Mouse (Mus musculus): ENCODE measurements around the gene Gramd1a. TPM values are rescaled to one million over a fixed set of nuclear protein-coding genes. Genes with fewer than 3 reads are reported as not detected.

The Gramd1a gene
- polyA plus RNA-seq, 1 experiment: 64.9 TPM

- Histone ChIP-seq H3K36me3 (ENCODE audit: control insufficient read depth, insufficient read depth, low read length) (no peaks in the 10 kb centered on the region), H3K27me3 (ENCODE audit: control insufficient read depth, insufficient read depth, low read length) (no peaks in the 10 kb centered on the region), H3K27ac (ENCODE audit: insufficient read depth, low read depth, low read length) (no peak overlapping the region), H3K4me3 (ENCODE audit: low read depth, low read length) (no peak overlapping the region; the same call in 1 of the 2 replicates), H3K4me1 (ENCODE audit: control insufficient read depth, insufficient read depth, insufficient read length, low read length) (no peaks in the 10 kb centered on the region; the same call in 1 of the 2 replicates)
- TF ChIP-seq POLR2A (IDR thresholded peaks at IDR 0.05; ENCODE audit: low read depth, low read length): no peak
- TF ChIP-seq CTCF (IDR thresholded peaks at IDR 0.05; ENCODE audit: extremely low read depth, insufficient read length, insufficient replicate concordance, low read depth, low read length): no peak
- WGBS: 30% methylated on average over 10 of the region's 10 CpGs
Measured at GRCm38 (mm10) chr7:31114646-31115045, 41.0 kb downstream of the Gramd1a start.

GRCm38 (mm10) chr7:31113800-31114199 lies 41.9 kb downstream of the Gramd1a start:
- no peak overlapping the region for H3K4me3 ChIP-seq (ENCODE audit: low read depth, low read length)
- no peaks in the 10 kb centered on the region for H3K36me3 ChIP-seq (ENCODE audit: control insufficient read depth, insufficient read depth, low read length)
- TF ChIP-seq POLR2A (IDR thresholded peaks at IDR 0.05; ENCODE audit: low read depth, low read length) (no peak), CTCF (IDR thresholded peaks at IDR 0.05; ENCODE audit: extremely low read depth, insufficient read length, insufficient replicate concordance, low read depth, low read length) (no peak)
- H3K4me1 ChIP-seq (ENCODE audit: control insufficient read depth, insufficient read depth, insufficient read length, low read length): no peaks in the 10 kb centered on the region; the same call in 1 of the 2 replicates
- H3K27me3 ChIP-seq (ENCODE audit: control insufficient read depth, insufficient read depth, low read length): no peaks in the 10 kb centered on the region
- 76% methylated on average over 6 of the region's 6 CpGs for WGBS
- H3K27ac ChIP-seq (ENCODE audit: insufficient read depth, low read depth, low read length): no peak overlapping the region

GRCm38 (mm10) chr7:31112036-31112435 lies 43.7 kb downstream of the Gramd1a start:
- no peaks in the 10 kb centered on the region for H3K36me3 ChIP-seq (ENCODE audit: control insufficient read depth, insufficient read depth, low read length)
- no peaks in the 10 kb centered on the region for H3K27me3 ChIP-seq (ENCODE audit: control insufficient read depth, insufficient read depth, low read length)
- WGBS: 41% methylated on average over 4 of the region's 4 CpGs
- H3K4me3 ChIP-seq (ENCODE audit: low read depth, low read length): no peak overlapping the region
- TF ChIP-seq POLR2A (IDR thresholded peaks at IDR 0.05; ENCODE audit: low read depth, low read length) (no peak), CTCF (IDR thresholded peaks at IDR 0.05; ENCODE audit: extremely low read depth, insufficient read length, insufficient replicate concordance, low read depth, low read length) (no peak)
- no peak overlapping the region for H3K27ac ChIP-seq (ENCODE audit: insufficient read depth, low read depth, low read length)
- no peaks in the 10 kb centered on the region; the same call in 1 of the 2 replicates for H3K4me1 ChIP-seq (ENCODE audit: control insufficient read depth, insufficient read depth, insufficient read length, low read length)

- H3K4me3 ChIP-seq (ENCODE audit: low read depth, low read length): no peak overlapping the region
Measured at GRCm38 (mm10) chr7:31110861-31111385, 44.8 kb downstream of the Gramd1a start.

GRCm38 (mm10) chr7:31109796-31110195 lies 45.9 kb downstream of the Gramd1a start:
- Histone ChIP-seq H3K27ac (ENCODE audit: insufficient read depth, low read depth, low read length) (no peak overlapping the region), H3K36me3 (ENCODE audit: control insufficient read depth, insufficient read depth, low read length) (no peaks in the 10 kb centered on the region), H3K27me3 (ENCODE audit: control insufficient read depth, insufficient read depth, low read length) (no peaks in the 10 kb centered on the region), H3K4me3 (ENCODE audit: low read depth, low read length) (no peak overlapping the region), H3K4me1 (ENCODE audit: control insufficient read depth, insufficient read depth, insufficient read length, low read length) (no peaks in the 10 kb centered on the region; the same call in 1 of the 2 replicates)
- 81% methylated on average over 5 of the region's 5 CpGs for WGBS
- TF ChIP-seq CTCF (IDR thresholded peaks at IDR 0.05; ENCODE audit: extremely low read depth, insufficient read length, insufficient replicate concordance, low read depth, low read length) (no peak), POLR2A (IDR thresholded peaks at IDR 0.05; ENCODE audit: low read depth, low read length) (no peak)

More at GRCm38 (mm10) chr7:31110861-31111385, 44.8 kb downstream of the Gramd1a start:
- WGBS: 62% methylated on average over 15 of the region's 15 CpGs
- H3K27me3 ChIP-seq (ENCODE audit: control insufficient read depth, insufficient read depth, low read length): no peaks in the 10 kb centered on the region
- no peak for TF ChIP-seq CTCF (IDR thresholded peaks at IDR 0.05; ENCODE audit: extremely low read depth, insufficient read length, insufficient replicate concordance, low read depth, low read length)
- no peak for TF ChIP-seq POLR2A (IDR thresholded peaks at IDR 0.05; ENCODE audit: low read depth, low read length)
- H3K4me1 ChIP-seq (ENCODE audit: control insufficient read depth, insufficient read depth, insufficient read length, low read length): no peaks in the 10 kb centered on the region; the same call in 1 of the 2 replicates
- H3K27ac ChIP-seq (ENCODE audit: insufficient read depth, low read depth, low read length): no peak overlapping the region
- no peaks in the 10 kb centered on the region for H3K36me3 ChIP-seq (ENCODE audit: control insufficient read depth, insufficient read depth, low read length)

- WGBS: 29% methylated on average over 7 of the region's 7 CpGs
- Histone ChIP-seq H3K27me3 (ENCODE audit: control insufficient read depth, insufficient read depth, low read length) (no peaks in the 10 kb centered on the region), H3K36me3 (ENCODE audit: control insufficient read depth, insufficient read depth, low read length) (no peaks in the 10 kb centered on the region), H3K4me1 (ENCODE audit: control insufficient read depth, insufficient read depth, insufficient read length, low read length) (no peaks in the 10 kb centered on the region), H3K4me3 (ENCODE audit: low read depth, low read length) (no peak overlapping the region), H3K27ac (ENCODE audit: insufficient read depth, low read depth, low read length) (no peak overlapping the region)
- TF ChIP-seq CTCF (IDR thresholded peaks at IDR 0.05; ENCODE audit: extremely low read depth, insufficient read length, insufficient replicate concordance, low read depth, low read length) (no peak), POLR2A (IDR thresholded peaks at IDR 0.05; ENCODE audit: low read depth, low read length) (no peak)
Measured at GRCm38 (mm10) chr7:31109091-31109490, 46.6 kb downstream of the Gramd1a start.

GRCm38 (mm10) chr7:31107781-31108180 lies 47.9 kb downstream of the Gramd1a start:
- Histone ChIP-seq H3K27ac (ENCODE audit: insufficient read depth, low read depth, low read length) (no peak overlapping the region), H3K27me3 (ENCODE audit: control insufficient read depth, insufficient read depth, low read length) (no peaks in the 10 kb centered on the region), H3K36me3 (ENCODE audit: control insufficient read depth, insufficient read depth, low read length) (no peaks in the 10 kb centered on the region), H3K4me1 (ENCODE audit: control insufficient read depth, insufficient read depth, insufficient read length, low read length) (no peaks in the 10 kb centered on the region), H3K4me3 (ENCODE audit: low read depth, low read length) (no peak overlapping the region)
- 85% methylated on average over 11 of the region's 11 CpGs for WGBS
- TF ChIP-seq CTCF (IDR thresholded peaks at IDR 0.05; ENCODE audit: extremely low read depth, insufficient read length, insufficient replicate concordance, low read depth, low read length) (no peak), POLR2A (IDR thresholded peaks at IDR 0.05; ENCODE audit: low read depth, low read length) (no peak)

Measured in small intestine, adult 2 months (tissue).